Mouse (Mus musculus) heart, embryonic 14.5 days (tissue): ENCODE measurements around the gene Asf1b. TPM values are rescaled to one million over a fixed set of nuclear protein-coding genes. Genes with fewer than 3 reads are reported as not detected.

ENCODE experiments used
- ATAC-seq: fragments of 200-750 bp; cut with Nextera tagmentation; 2 replicates; pipeline ENCODE4 v1.8.0; 2017; ENCODE audit warnings: low read depth, moderate TSS enrichment; ENCODE audit not compliant: insufficient number of reproducible peaks, insufficient read depth, low FRiP score
- H3K27ac ChIP-seq, 2 experiments: fragments of 200-500 bp in 1 of 2; fragments of 300-500 bp in 1 of 2; sonication (generic) in 1 of 2; replicated peaks in 1 of 2; 2 replicates each; pipeline ENCODE4 v1.5.1; 2012 to 2014; ENCODE audit warnings: low read depth in 2 of 2, low read length in 2 of 2, control low read depth in 1 of 2, mild to moderate bottlenecking in 1 of 2, mixed read lengths in 1 of 2; ENCODE audit not compliant: control insufficient read depth in 1 of 2, insufficient read depth in 1 of 2
- H3K27me3 ChIP-seq: fragments of 300-500 bp; sonication (generic); 2 replicates; pipeline ENCODE4 v1.6.1; 2014; ENCODE audit warnings: mild to moderate bottlenecking, low read length, control low read depth; ENCODE audit not compliant: control insufficient read depth, insufficient read depth
- H3K36me3 ChIP-seq: fragments of 300-500 bp; sonication (generic); 2 replicates; pipeline ENCODE4 v1.6.1; 2014; ENCODE audit warnings: mild to moderate bottlenecking, control low read depth, low read length, mixed read lengths; ENCODE audit not compliant: control insufficient read depth, insufficient read depth
- H3K4me1 ChIP-seq, 2 experiments: fragments of 200-500 bp in 1 of 2; fragments of 300-500 bp in 1 of 2; sonication (generic) in 1 of 2; 2 replicates each; pipeline ENCODE4 v1.6.1; 2012 to 2014; ENCODE audit warnings: low read length in 2 of 2, control low read depth in 1 of 2, mixed read lengths in 1 of 2; ENCODE audit not compliant: control insufficient read depth in 2 of 2, insufficient read depth in 2 of 2
- H3K4me2 ChIP-seq: fragments of 300-500 bp; sonication (generic); 2 replicates; pipeline ENCODE4 v1.6.1; 2014; ENCODE audit warnings: mild to moderate bottlenecking, low read length
- H3K4me3 ChIP-seq, 2 experiments: fragments of 200-500 bp in 1 of 2; fragments of 300-500 bp in 1 of 2; sonication (generic) in 1 of 2; 2 replicates each; pipeline ENCODE4 v1.5.1; 2012 to 2014; ENCODE audit warnings: low read length in 2 of 2, mild to moderate bottlenecking in 2 of 2, control low read depth in 1 of 2, low read depth in 1 of 2, moderate library complexity in 1 of 2; ENCODE audit not compliant: control insufficient read depth in 1 of 2, insufficient read depth in 1 of 2
- H3K9ac ChIP-seq: fragments of 300-500 bp; sonication (generic); 2 replicates; pipeline ENCODE4 v1.6.1; 2014; ENCODE audit warnings: mild to moderate bottlenecking, low read length
- H3K9me3 ChIP-seq: fragments of 300-500 bp; sonication (generic); 2 replicates; pipeline ENCODE4 v1.6.1; 2016; ENCODE audit warnings: low read length, control low read depth; ENCODE audit not compliant: control insufficient read depth
- WGBS: fragments of 180-500 bp; shearing (Covaris S2); extraction: QIAGEN DNeasy Blood & Tissue Kit; methylation state at CpG from one replicate; pipeline ENCODE4 v1.1.7; 2014; 5-methylcytosine and 5-hydroxymethylcytosine counted together
- polyA plus RNA-seq: library from polyadenylated mRNA; unstranded; fragments of >200 nt; fragmentation: Nextera tagmentation; extraction: Ambion mirVana; gene quantifications from 2 replicates; pipeline ENCODE4 v1.2.1, GENCODE M21; 2014

Asf1b gene
- polyA plus RNA-seq, 1 experiment from 2014 or later, result 57.2 TPM

DNA sequence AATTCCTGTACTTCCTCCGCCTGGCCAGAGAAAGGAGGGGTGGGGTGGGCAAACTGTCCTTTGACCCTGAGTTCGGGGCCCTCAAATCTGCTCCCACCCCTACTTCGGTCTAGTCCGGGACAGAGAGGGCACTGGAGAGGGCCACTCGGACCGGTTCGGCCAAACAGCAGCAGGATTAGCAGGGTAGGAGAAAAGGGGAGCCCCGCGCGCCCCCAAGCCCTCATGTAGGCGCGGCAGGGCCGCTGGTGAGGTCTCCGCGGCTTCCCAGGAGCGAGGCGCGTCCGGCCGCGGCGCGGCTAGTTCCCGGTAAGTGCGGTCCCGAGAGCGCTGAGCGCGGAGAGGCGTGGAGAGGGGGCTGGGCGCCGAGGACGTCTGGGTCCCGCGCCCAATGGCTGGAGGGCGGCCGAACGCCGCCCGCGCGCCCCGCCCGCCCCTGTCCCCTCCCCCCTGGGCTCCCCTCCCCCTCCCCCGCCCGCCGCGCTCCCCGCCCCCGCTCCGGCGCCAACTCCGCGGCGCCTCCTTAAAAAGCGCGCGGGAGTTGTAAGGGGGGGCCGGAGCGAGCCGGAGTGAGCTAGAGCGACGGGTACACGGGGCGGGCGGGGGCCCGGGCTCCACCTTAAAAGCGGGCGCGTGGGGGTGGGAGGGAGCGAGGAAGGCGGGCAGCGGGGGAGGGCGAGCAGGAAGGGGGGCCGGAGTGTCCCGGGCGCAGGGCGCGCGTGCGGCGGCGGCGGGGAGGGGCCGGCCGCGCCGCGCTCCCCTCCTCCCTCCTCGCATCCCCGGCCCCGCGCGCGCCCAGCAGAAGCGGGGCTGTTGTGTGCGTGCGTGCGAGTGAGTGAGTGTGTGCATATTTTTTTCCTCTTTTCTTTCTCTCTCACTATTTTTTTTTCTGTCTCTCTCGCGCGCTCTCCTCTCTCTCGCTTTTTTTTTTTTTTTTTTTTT lies 41.5 kb downstream of the Asf1b start:
- Histone ChIP-seq H3K4me1 (peaks cover 15 to 19% of the 10 kb centered on the region in 2 experiments), H3K4me2 (peak overlapping the region; percentile 94), H3K4me3 (peak overlapping the region; percentile 85 to 86), H3K27me3 (no peaks in the 10 kb centered on the region), H3K27ac (peak overlapping the region; percentile 92 to 95), H3K9me3 (no peaks in the 10 kb centered on the region), H3K9ac (peak overlapping the region; percentile 91), H3K36me3 (peaks cover 60% of the 10 kb centered on the region)
- ATAC-seq, result peak; percentile 81
- under 1% methylated on average over 36 of the region's 103 CpGs for WGBS

DNA sequence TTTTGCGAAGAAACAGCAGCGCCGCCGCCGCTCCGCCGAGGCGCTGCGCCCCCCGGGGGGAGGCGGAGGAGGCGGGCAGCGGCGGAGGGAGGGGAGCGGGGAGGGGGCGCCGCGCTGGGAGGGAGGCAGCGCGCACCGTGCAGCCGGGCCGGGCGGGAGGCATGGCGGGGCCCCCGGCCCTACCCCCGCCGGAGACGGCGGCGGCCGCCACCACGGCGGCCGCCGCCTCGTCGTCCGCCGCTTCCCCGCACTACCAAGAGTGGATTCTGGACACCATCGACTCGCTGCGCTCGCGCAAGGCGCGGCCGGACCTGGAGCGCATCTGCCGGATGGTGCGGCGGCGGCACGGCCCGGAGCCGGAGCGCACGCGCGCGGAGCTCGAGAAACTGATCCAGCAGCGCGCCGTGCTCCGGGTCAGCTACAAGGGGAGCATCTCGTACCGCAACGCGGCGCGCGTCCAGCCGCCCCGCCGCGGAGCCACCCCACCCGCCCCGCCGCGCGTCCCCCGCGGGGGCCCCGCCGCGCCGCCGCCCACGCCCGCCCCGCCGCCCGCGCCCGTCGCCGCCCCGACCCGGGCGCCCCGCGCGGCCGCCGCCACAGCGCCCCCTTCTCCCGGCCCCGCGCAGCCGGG lies 42.3 kb downstream of the Asf1b start, which contains the start of gene Samd1:
Gene Samd1, plus strand, starts transcription at position 162 of the 631 bp plus-strand sequence.
- Histone ChIP-seq H3K9ac (peak within 1 kb of the TSS; percentile 91), H3K36me3 (peaks cover 57% of the 10 kb centered on the region), H3K4me3 (peak within 1 kb of the TSS; percentile 85 to 86), H3K9me3 (no peaks in the 10 kb centered on the region), H3K4me1 (peaks cover 15 to 19% of the 10 kb centered on the region in 2 experiments), H3K4me2 (peak within 1 kb of the TSS; percentile 94), H3K27ac (peak within 1 kb of the TSS; percentile 92 to 95), H3K27me3 (no peaks in the 10 kb centered on the region)
- under 1% methylated on average over 72 of the region's 112 CpGs for WGBS
- no peak for ATAC-seq

DNA sequence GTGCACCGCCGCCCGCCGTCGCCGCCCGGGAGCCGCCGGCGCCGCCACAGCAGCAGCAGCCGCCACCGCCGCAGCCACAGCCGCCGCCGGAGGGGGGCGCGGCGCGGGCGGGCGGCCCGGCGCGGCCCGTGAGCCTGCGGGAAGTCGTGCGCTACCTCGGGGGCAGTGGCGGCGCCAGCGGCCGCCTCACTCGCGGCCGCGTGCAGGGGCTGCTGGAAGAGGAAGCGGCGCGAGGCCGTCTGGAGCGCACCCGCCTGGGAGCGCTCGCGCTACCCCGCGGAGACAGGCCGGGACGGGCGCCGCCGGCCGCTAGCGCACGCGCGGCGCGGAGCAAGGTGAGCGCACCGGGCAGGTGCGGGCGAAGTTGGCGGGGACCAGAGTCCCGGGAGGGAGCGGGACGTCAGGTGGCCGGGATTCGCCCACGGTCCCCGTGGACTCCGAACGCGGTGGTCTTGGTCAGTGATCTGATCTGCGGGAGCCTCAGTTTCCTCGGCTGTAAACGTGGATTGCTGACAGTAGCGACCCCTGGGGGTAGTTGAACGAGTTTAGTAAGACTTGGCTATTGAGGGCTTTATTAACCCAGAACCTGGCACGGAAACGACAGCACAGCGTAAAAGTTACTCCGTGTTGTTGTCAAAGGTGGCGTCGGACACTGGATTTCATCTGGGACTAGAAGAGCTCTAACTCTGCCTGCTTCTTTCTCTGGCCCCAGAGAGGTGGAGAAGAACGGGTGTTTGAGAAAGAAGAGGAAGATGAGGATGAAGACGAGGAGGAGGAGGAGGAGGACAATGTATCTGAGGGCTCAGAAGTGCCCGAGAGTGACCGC lies 43.1 kb downstream of the Asf1b start:
- Histone ChIP-seq H3K9ac (peak overlapping the region; percentile 91), H3K4me3 (peak overlapping the region; percentile 52 to 82), H3K27me3 (no peaks in the 10 kb centered on the region), H3K4me1 (peaks cover 15 to 19% of the 10 kb centered on the region in 2 experiments), H3K9me3 (no peaks in the 10 kb centered on the region), H3K36me3 (peaks cover 57% of the 10 kb centered on the region), H3K4me2 (peak overlapping the region; percentile 94), H3K27ac (peak overlapping the region; percentile 6 to 95; a peak in 3 of 4 replicates)
- 2% methylated on average over 62 of the region's 92 CpGs for WGBS
- ATAC-seq, result no peak

DNA sequence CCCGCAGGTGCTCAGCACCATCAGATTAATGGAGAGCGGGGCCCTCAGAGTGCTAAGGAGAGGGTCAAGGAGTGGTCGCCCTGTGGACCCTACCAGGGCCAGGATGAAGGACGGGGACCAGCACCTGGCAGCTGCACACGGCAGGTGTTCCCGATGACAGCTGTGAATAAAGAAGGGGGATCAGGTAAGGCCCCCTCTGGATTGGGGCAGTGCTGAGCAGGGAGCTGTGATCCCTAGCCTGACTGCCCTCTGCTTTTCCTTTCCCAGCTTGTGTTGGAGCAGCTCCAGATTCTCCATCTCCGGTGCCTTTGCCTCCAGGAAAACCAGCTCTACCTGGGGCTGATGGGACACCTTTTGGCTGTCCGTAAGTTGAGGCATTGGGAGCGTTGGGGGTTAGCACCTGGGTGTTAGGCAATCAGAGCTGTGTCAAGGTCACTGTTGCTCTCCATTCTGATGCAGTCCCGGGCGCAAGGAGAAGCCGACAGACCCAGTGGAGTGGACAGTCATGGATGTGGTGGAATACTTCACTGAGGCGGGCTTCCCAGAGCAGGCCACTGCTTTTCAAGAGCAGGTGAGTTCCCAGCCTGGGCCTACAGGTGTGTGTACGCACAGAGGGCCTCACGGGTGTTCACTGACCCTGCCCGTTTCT lies 43.9 kb downstream of the Asf1b start:
- no peaks in the 10 kb centered on the region for H3K27me3 ChIP-seq
- H3K36me3 ChIP-seq, result peaks cover 50% of the 10 kb centered on the region
- no peaks in the 10 kb centered on the region for H3K9me3 ChIP-seq

DNA sequence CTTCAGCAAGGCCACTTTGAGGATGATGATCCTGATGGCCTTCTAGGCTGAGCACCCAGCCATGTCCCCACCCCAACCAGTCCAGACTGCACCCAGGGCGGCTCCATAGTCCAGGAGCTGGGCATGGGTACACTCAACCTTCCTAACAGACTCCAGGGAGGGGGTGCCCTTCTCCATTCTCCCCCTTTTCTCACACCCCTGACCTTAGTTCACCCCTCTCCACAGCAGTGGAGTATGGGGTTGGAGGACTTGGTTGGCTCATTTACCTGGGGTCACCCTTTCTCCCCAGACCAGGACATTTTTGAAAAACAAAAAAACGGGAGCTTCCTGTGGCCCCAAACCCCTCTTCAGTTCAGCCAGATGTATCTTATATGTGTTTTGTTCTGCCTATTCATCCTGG lies 44.5 kb downstream of the Asf1b start:
- H3K4me1 ChIP-seq, result peaks cover 18 to 27% of the 10 kb centered on the region in 2 experiments
- no peak overlapping the region; the same call in 1 of the 2 replicates for H3K4me2 ChIP-seq
- H3K36me3 ChIP-seq, result peaks cover 44% of the 10 kb centered on the region
- no peak overlapping the region for H3K4me3 ChIP-seq
- no peak overlapping the region for H3K9ac ChIP-seq
- ATAC-seq, result no peak
- H3K9me3 ChIP-seq, result no peaks in the 10 kb centered on the region
- H3K27me3 ChIP-seq, result no peaks in the 10 kb centered on the region
- WGBS, result 100% methylated on average over 2 of the region's 2 CpGs
- no peak overlapping the region for H3K27ac ChIP-seq

More for the DNA sequence above, 43.9 kb downstream of the Asf1b start:
- Histone ChIP-seq H3K9ac (peak overlapping the region; percentile 91), H3K4me1 (peaks cover 18 to 25% of the 10 kb centered on the region in 2 experiments), H3K4me2 (peak overlapping the region; percentile 94), H3K27ac (no peak overlapping the region), H3K4me3 (peak overlapping the region; percentile 52 to 82)
- WGBS, result 66% methylated on average over 16 of the region's 16 CpGs
- no peak for ATAC-seq

DNA sequence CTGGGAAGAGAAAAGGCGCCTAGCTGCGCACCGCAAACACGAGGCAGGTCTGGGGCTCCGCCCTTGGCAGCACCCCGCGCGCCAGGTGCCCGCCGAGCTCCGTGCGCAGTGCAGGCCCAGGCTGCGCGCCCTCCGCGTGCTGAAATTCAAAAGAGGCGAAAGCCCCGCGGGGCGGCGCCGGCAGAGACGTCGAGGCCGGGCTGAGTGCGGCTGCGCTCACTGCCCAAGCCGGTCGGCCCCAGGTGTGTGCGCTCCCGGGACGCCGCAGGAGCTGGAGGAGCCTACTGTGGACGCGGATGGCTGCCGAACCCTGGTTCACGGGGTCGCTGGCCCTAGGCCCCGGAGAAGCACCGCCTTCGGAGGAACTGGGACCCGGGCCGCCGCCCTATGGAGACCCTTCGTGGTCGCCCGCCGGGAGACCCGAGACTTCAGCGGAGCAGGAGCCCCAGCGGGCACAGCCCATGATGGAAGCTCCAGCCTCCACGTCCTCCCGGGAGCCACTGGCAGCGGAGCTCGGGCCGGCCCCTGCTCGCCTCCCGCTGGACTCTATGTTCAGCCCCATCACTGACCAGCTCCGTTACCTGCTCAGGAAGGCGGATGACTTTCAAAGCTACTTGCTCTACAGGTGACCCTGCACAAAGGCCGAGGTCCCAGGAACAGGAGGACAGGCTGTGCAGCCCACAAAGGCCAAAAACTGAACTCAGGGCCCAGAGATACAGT lies 46.1 kb downstream of the Asf1b start, which contains the start of gene 1700067K01Rik:
Gene 1700067K01Rik, plus strand, starts transcription at position 222 of the 720 bp plus-strand sequence.
- WGBS, result 44% methylated on average over 61 of the region's 61 CpGs
- Histone ChIP-seq H3K4me1 (peaks cover 15 to 24% of the 10 kb centered on the region in 2 experiments), H3K9me3 (no peaks in the 10 kb centered on the region), H3K4me2 (no peak within 1 kb of the TSS; the same call in 1 of the 2 replicates), H3K9ac (peak within 1 kb of the TSS; percentile 32; the same call in 1 of the 2 replicates), H3K4me3 (no peak within 1 kb of the TSS), H3K27ac (no peak within 1 kb of the TSS), H3K27me3 (no peaks in the 10 kb centered on the region), H3K36me3 (peaks cover 35% of the 10 kb centered on the region)
- no peak for ATAC-seq
